Mouse (Mus musculus) cortical plate, adult 2 months (tissue): ENCODE measurements around the gene Elovl1.

Experiments
- CTCF ChIP-seq: fragments of 200-500 bp; IDR thresholded peaks from 2 replicates; pipeline ENCODE4 v1.5.1; 2011; ENCODE audit warnings: mild to moderate bottlenecking, control low read depth, low read length; ENCODE audit not compliant: insufficient read depth; ENCODE audit errors: extremely low read depth
- POLR2A ChIP-seq: fragments of 200-500 bp; IDR thresholded peaks from 2 replicates; pipeline ENCODE4 v1.6.1; 2011; ENCODE audit warnings: mild to moderate bottlenecking, low read length, control low read depth; ENCODE audit not compliant: insufficient read depth; ENCODE audit errors: extremely low read depth

DNA sequence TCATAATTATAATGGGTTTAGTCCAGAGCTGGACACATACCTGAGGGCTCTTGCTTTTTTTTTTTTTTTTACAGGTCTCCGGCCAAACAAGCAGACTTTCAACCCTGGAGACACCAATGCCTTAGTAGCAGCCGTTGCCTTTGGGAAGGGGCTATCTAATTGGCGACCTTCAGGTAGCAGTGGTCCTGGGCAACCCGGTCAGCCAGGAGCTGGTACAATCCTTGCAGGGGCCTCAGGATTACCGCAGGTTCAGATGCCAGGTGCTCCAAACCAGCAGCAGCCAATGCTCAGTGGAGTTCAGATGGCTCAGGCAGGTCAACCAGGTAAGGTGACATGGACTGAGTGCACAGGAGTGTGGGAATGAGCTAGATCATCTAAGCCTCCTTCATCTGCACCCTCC lies 14.3 kb upstream of the Elovl1 start:
- TF ChIP-seq POLR2A, result no peak
- no peak for TF ChIP-seq CTCF
